Mouse (Mus musculus): ENCODE data around the gene Clec4d. TPM values are rescaled to one million over a fixed set of nuclear protein-coding genes. Genes with fewer than 3 reads are reported as not detected.
"Not testable (repeated sequence)": the region's sequence is repeated elsewhere in the genome, so short reads cannot be mapped to it uniquely, and the experiment has no call there.

Clec4d gene
- polyA plus RNA-seq (2015; fragmentation: Nextera tagmentation; extraction: Ambion mirVana): not detected in 2 replicates

DNA sequence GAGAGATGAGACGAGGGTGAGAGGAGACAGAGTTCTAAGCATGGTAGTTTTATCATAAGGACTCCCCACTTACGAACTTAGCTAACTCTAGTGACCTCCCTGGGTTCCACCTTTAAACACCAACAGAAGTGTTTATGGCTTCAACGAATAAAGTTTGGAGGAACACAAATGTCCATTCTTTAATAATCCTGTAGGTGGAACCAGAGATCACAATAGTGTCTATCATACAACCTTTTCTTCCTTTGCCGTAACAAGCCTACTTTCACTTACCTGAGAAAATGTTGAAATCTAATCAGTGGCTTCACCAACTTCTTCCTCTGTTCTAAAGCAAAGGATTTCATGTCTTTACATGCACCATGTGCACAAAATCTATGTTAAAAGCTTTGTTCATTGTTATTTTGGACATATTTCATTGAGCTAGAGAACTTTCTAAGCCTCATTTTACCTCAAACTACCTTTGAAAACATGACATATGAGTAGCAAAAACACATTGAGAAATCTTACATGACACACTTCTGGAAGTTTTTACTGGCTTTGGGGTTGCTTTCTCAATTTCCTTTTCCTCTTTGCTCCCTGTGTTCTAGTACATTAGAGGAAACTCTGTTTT, at the start of gene Clec4d:
Gene Clec4d, plus strand, starts transcription at position 557 of the 607 bp plus-strand sequence.
- H3K36me3 ChIP-seq: no peaks in the 10 kb centered on the region
- no peak within 1 kb of the TSS for H3K9ac ChIP-seq
- no peak within 1 kb of the TSS for H3K27ac ChIP-seq (replicated peaks)
- no peak for ATAC-seq (ENCODE audit: extremely low read depth, insufficient number of reproducible peaks, low FRiP score, low TSS enrichment)
- peaks cover 3% of the 10 kb centered on the region; the same call in 1 of the 2 replicates for H3K9me3 ChIP-seq
- no peak within 1 kb of the TSS for H3K4me3 ChIP-seq
- no peaks in the 10 kb centered on the region for H3K27me3 ChIP-seq (replicated peaks)
- H3K4me1 ChIP-seq: no peaks in the 10 kb centered on the region
- WGBS: 63% methylated on average over 4 of the region's 4 CpGs
- no peak within 1 kb of the TSS for H3K4me2 ChIP-seq

DNA sequence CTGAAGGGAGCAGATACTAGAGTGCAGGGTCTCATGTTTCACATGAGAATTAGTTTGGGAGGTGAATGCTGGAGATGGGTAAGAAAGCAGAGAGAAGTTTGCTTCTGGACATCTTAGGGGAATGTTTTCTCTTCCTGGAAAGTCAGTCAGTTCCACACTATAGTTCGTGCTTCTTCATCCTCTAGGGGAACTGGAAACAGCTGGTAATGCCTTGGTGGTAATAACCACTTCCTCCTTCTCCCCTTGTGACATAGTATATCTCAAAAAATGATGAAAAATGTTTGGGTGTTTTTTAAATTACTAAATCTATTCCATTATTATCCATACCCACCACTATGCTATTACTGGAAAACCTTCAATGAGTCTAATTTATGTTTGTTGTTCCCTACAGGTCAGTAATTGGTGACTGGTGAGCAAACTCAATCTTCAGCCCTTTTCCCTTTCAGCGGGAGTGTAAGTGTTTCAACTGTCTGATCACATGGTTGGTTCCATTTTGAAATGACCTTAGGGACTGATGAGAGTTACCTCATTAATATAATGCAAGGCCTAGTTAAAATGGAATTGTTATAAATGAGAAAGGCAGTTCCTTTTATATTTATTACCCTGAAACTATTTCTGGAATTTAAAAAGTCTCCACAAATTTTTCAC, 34.3 kb upstream of the Clec4d start:
- WGBS: 55% methylated on average over 2 of the region's 2 CpGs
- Histone ChIP-seq H3K27ac (replicated peaks) (no peak overlapping the region), H3K9ac (no peak overlapping the region), H3K9me3 (peaks cover 4% of the 10 kb centered on the region; the same call in 1 of the 2 replicates), H3K4me3 (no peak overlapping the region), H3K4me1 (no peaks in the 10 kb centered on the region), H3K36me3 (no peaks in the 10 kb centered on the region), H3K27me3 (replicated peaks) (no peaks in the 10 kb centered on the region), H3K4me2 (no peak overlapping the region)
- ATAC-seq (ENCODE audit: extremely low read depth, insufficient number of reproducible peaks, low FRiP score, low TSS enrichment): no peak

DNA sequence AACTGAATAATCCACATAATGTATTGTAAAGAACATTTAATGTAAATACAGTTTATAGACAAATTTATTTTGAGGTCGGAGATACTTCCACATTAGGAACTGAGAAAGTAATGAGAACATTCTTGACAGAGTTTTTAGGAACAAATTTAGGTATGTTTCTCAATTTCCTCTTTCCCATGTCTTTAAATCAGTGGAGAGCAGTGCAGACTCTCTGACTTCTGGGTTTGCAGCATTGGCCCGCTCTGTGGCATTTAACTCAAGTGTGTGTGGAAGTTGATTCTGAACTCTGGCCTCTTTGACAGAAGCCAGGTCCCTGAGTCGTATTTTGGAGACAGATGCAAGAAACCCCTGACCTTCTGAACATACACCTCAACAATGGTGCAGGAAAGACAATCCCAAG, 32.3 kb upstream of the Clec4d start, which contains the start of gene Clec4n:
Gene Clec4n, plus strand, starts transcription at position 200 of the 400 bp plus-strand sequence.
- no peak within 1 kb of the TSS for H3K27ac ChIP-seq (replicated peaks)
- no peak for ATAC-seq (ENCODE audit: extremely low read depth, insufficient number of reproducible peaks, low FRiP score, low TSS enrichment)
- no peaks in the 10 kb centered on the region for H3K4me1 ChIP-seq
- no peaks in the 10 kb centered on the region for H3K27me3 ChIP-seq (replicated peaks)
- WGBS: 59% methylated on average over 3 of the region's 3 CpGs
- no peak within 1 kb of the TSS for H3K4me2 ChIP-seq
- H3K4me3 ChIP-seq: no peak within 1 kb of the TSS
- peaks cover 4% of the 10 kb centered on the region; the same call in 1 of the 2 replicates for H3K9me3 ChIP-seq
- no peak within 1 kb of the TSS for H3K9ac ChIP-seq
- no peaks in the 10 kb centered on the region for H3K36me3 ChIP-seq

DNA sequence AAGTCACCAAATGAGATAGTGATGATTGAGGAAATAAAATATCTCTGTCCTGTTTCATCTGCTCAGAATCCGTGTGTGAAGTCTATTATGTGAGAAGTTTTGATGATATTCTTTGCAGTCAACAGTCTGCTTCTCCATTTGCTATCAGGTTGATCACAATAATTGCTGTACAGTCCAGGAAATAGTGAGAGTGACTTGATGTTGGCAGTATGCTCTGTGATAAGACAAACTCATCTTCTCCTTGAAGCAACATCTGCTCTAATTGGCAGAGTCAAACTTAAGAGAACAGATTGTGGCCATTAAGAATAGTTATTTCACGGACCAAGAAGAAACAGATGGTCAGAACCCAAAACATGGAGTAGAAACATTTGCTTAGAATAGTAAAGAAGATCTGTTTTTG, 30.8 kb upstream of the Clec4d start:
- no peak overlapping the region for H3K9ac ChIP-seq
- H3K27me3 ChIP-seq (replicated peaks): no peaks in the 10 kb centered on the region
- no peak overlapping the region for H3K4me3 ChIP-seq
- no peak for ATAC-seq (ENCODE audit: extremely low read depth, insufficient number of reproducible peaks, low FRiP score, low TSS enrichment)
- H3K36me3 ChIP-seq: no peaks in the 10 kb centered on the region
- no peak overlapping the region for H3K27ac ChIP-seq (replicated peaks)
- H3K4me2 ChIP-seq: no peak overlapping the region
- 57% methylated on average over 2 of the region's 2 CpGs for WGBS
- H3K4me1 ChIP-seq: no peaks in the 10 kb centered on the region
- peaks cover 7% of the 10 kb centered on the region; the same call in 1 of the 2 replicates for H3K9me3 ChIP-seq

DNA sequence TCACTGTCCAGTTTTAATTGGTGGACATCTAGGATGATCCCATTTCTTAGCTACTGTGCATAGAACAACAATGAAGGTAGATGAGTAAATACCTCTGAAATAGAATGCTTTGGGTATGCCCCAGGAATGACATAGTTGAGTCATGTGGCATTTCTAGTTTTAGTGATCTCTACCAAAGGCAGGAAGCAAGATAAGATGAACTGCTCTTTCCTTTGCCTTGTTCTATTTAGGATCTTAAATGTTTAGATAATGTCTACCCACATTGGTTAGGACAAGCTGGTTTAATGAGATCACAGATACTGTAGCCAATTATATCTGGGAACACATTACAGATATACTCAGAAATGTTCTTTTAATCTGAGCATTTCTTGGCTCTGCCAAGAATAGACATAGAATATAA, 24.3 kb upstream of the Clec4d start:
- ATAC-seq (ENCODE audit: extremely low read depth, insufficient number of reproducible peaks, low FRiP score, low TSS enrichment): no peak
- Histone ChIP-seq H3K9ac (no peak overlapping the region), H3K9me3 (peaks cover 10% of the 10 kb centered on the region; the same call in 1 of the 2 replicates), H3K27me3 (replicated peaks) (no peaks in the 10 kb centered on the region), H3K4me2 (no peak overlapping the region), H3K27ac (replicated peaks) (no peak overlapping the region), H3K36me3 (no peaks in the 10 kb centered on the region), H3K4me1 (no peaks in the 10 kb centered on the region), H3K4me3 (no peak overlapping the region)

DNA sequence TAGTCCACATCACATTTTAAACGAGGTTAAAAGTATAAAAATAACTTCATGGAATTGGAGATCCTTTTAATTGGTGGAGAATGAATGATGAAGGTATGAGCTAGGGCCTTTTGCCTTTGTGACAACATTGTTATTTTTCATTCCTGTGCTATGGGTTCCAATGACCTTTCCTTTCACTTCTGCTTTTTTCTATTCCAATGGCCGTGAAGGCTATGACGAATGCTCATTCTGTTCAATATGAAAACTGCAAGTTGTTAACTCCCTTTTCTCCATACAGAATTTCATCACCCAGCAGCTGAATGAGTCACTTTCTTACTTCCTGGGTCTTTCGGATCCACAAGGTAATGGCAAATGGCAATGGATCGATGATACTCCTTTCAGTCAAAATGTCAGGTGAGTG, 17.7 kb upstream of the Clec4d start:
- no peaks in the 10 kb centered on the region for H3K4me1 ChIP-seq
- no peaks in the 10 kb centered on the region for H3K36me3 ChIP-seq
- WGBS: 69% methylated on average over 5 of the region's 5 CpGs
- ATAC-seq (ENCODE audit: extremely low read depth, insufficient number of reproducible peaks, low FRiP score, low TSS enrichment): no peak
- H3K9ac ChIP-seq: no peak overlapping the region
- H3K9me3 ChIP-seq: no peaks in the 10 kb centered on the region
- H3K27me3 ChIP-seq (replicated peaks): no peaks in the 10 kb centered on the region
- H3K4me2 ChIP-seq: no peak overlapping the region
- H3K4me3 ChIP-seq: no peak overlapping the region
- no peak overlapping the region for H3K27ac ChIP-seq (replicated peaks)

DNA sequence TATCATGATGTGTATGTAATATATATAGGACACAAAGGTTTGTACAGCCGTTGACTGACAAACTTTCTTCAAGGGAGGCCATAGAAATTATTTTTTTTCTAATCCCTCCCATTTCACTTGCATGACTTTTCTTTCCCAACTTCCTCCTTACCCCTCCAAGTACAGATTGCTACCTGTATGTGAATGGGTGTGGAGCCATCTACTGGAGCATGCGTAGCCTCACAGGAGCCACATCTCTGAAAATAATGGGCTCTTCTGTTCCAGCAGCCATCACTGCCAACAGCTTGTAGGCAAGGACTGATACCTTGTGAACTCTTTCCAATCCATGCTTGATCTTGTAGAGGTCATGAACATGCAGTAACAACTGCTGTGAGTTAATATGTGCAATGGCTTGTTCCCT, 13.0 kb upstream of the Clec4d start:
- not testable (repeated sequence) for H3K36me3 ChIP-seq; H3K4me1 ChIP-seq; H3K4me3 ChIP-seq; H3K9ac ChIP-seq; ATAC-seq (ENCODE audit: extremely low read depth, insufficient number of reproducible peaks, low FRiP score, low TSS enrichment); H3K27ac ChIP-seq (replicated peaks); H3K27me3 ChIP-seq (replicated peaks); H3K4me2 ChIP-seq; H3K9me3 ChIP-seq
- 66% methylated on average over 2 of the region's 2 CpGs for WGBS

DNA sequence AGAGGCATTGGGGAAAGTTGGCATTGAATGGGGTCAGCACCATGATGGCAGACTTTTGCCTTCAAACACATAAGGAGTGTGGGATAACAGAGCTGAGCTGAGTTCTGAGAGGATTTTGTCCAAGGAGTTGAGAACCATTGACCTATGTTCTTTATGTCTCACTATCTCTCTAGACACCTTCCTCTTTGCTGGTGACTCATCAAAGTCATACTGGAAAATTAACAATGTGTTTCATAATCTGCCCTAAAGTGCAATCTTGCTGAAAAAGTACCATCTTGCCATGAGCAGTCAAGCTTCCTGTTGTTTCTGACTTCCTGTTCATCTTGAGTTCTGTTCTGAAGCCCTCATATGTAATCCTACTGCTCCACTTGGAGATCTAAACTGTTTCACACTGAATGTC, 9.2 kb upstream of the Clec4d start:
- no peak overlapping the region for H3K4me3 ChIP-seq
- ATAC-seq (ENCODE audit: extremely low read depth, insufficient number of reproducible peaks, low FRiP score, low TSS enrichment): no peak

DNA sequence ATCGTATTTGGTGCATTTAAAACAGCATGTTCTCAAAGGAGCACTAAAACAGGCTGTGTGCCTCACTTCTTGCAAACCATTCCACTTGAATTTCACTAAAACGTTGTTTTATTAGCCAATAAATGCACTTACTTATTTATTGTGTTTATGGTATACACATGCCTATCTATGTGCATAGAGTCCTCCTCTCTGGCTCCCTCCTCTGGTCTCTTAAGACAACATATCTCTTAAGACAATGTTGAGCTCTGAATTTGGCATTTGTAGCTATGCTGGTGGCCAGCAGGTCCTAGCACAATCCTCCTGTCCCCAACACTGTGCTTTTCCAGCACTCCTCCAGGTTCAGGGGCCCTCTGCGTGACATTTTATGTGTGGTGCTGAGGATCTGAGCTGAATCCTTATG, 3.0 kb upstream of the Clec4d start:
- Histone ChIP-seq H3K4me2 (no peak overlapping the region), H3K4me3 (no peak overlapping the region), H3K4me1 (no peaks in the 10 kb centered on the region), H3K9ac (no peak overlapping the region), H3K27ac (replicated peaks) (no peak overlapping the region), H3K27me3 (replicated peaks) (no peaks in the 10 kb centered on the region), H3K9me3 (peaks cover 3% of the 10 kb centered on the region), H3K36me3 (no peaks in the 10 kb centered on the region)
- 64% methylated on average over 3 of the region's 3 CpGs for WGBS
- no peak for ATAC-seq (ENCODE audit: extremely low read depth, insufficient number of reproducible peaks, low FRiP score, low TSS enrichment)

More for the DNA sequence above, 9.2 kb upstream of the Clec4d start:
- Histone ChIP-seq H3K36me3 (no peaks in the 10 kb centered on the region), H3K27me3 (replicated peaks) (no peaks in the 10 kb centered on the region), H3K4me1 (no peaks in the 10 kb centered on the region), H3K9ac (no peak overlapping the region), H3K27ac (replicated peaks) (no peak overlapping the region), H3K4me2 (no peak overlapping the region), H3K9me3 (peaks cover 3% of the 10 kb centered on the region)

DNA sequence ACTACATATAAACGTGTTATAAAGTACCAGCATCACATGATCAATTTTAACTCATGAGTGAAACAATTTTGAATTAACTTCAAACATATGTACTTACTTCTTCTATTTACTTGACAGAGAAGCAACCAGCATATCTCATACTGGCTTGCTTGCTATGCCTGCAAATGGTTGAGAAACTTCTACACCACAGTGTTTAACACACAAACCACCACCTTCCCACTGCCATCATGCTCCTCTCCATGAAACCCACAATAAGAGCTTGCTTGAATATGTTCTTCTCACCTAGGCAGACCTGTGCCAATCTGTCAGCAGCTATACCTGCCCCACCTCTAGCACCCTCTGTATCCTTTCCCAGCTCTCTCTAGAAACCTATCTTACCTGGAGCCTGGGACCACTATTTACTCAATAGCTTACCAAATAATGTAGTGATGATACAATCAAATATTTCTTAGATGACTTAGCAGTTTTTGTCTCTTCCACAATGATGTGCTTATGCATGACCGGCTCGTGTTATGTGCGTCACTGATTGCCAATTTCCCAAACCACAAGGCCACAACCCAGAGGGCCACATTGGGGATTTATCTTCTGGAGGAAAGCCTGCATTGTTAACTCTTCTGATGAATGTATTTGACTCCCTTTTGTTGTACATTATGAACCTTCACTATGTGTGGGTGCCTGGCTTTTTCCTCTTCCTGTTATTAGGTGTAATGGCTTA, 1.9 kb upstream of the Clec4d start:
- Histone ChIP-seq H3K27me3 (replicated peaks) (no peaks in the 10 kb centered on the region), H3K4me1 (no peaks in the 10 kb centered on the region), H3K27ac (replicated peaks) (no peak overlapping the region), H3K4me3 (no peak overlapping the region), H3K9ac (no peak overlapping the region), H3K36me3 (no peaks in the 10 kb centered on the region), H3K4me2 (no peak overlapping the region), H3K9me3 (peaks cover 3% of the 10 kb centered on the region; the same call in 1 of the 2 replicates)
- WGBS: 78% methylated on average over 4 of the region's 4 CpGs
- ATAC-seq (ENCODE audit: extremely low read depth, insufficient number of reproducible peaks, low FRiP score, low TSS enrichment): no peak

DNA sequence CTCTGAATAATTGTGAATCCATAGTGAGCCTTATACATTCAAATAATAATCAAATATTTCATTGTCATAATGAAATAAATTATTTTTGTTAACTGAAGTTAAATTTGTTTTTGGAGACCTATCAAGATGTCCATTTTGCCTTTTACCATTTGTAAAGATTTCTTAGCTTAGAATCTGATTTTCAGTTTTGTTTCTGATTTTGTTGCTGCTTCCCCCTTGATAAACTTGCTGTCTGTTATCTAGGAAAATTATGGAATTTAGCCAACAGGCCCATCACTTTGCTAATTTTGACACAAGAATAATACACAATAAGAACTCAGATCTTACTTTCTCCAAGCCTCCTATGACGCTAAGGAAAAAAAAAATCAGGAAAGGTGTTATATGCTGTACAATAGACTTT, 1.0 kb upstream of the Clec4d start:
- 63% methylated on average over 1 of the region's 1 CpGs for WGBS

More for the DNA sequence above, 1.0 kb upstream of the Clec4d start:
- no peaks in the 10 kb centered on the region for H3K4me1 ChIP-seq
- peaks cover 3% of the 10 kb centered on the region; the same call in 1 of the 2 replicates for H3K9me3 ChIP-seq
- no peak overlapping the region for H3K9ac ChIP-seq
- H3K4me2 ChIP-seq: no peak overlapping the region
- H3K36me3 ChIP-seq: no peaks in the 10 kb centered on the region
- no peak for ATAC-seq (ENCODE audit: extremely low read depth, insufficient number of reproducible peaks, low FRiP score, low TSS enrichment)
- H3K4me3 ChIP-seq: no peak overlapping the region
- H3K27me3 ChIP-seq (replicated peaks): no peaks in the 10 kb centered on the region
- H3K27ac ChIP-seq (replicated peaks): no peak overlapping the region
